Mouse (Mus musculus): ENCODE measurements around the gene Hp. TPM values are rescaled to one million over a fixed set of nuclear protein-coding genes. Genes with fewer than 3 reads are reported as not detected.
A peak's percentile ranks its signal among the peaks of the same experiment; 100 is the strongest.

Hp gene
- polyA plus RNA-seq, 2 experiments: 31.9 to 50.8 TPM

DNA sequence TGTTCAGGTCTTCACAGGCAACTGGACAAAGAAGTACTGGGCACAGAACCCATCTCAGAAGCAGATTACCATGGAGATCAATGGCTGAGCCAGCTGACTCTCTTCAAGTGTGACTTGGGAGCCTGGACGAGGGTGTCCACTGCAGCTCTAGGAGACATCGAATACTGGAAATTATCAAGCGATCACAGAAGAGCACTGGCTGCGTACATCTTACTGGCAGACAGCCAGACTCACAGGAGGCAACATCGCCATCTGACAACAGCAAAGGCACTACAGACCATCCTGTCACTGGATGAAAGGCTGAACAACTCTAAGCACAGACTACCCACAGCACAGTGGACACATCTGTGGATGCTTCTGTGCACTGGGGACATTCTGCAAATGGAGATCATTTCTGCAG, 13.2 kb upstream of the Hp start:
- Histone ChIP-seq H3K4me2 (ENCODE audit: low read depth) (no peak overlapping the region), H3K27me3 (ENCODE audit: control insufficient read depth, insufficient read depth, low read length) (no peaks in the 10 kb centered on the region), H3K9me3 (ENCODE audit: control insufficient read depth, low read length) (no peaks in the 10 kb centered on the region), H3K27ac (no peak overlapping the region), H3K9ac (replicated peaks) (no peak overlapping the region), H3K4me3 (ENCODE audit: insufficient read depth in 1 of 2, low read depth in 2 of 2, low read length in 2 of 2) (no peak overlapping the region), H3K36me3 (replicated peaks; ENCODE audit: control insufficient read depth, insufficient read depth, low read depth) (no peaks in the 10 kb centered on the region), H3K4me1 (replicated peaks; ENCODE audit: control insufficient read depth in 2 of 2, insufficient read depth in 2 of 2, low read length in 1 of 2) (no peaks in the 10 kb centered on the region)
- no peak for ATAC-seq (ENCODE audit: insufficient read depth)
- WGBS (ENCODE audit: insufficient replicate concordance): 70% methylated on average over 5 of the region's 5 CpGs
- TF ChIP-seq CTCF (IDR thresholded peaks at IDR 0.05; ENCODE audit: low read depth): no peak
- no peak for TF ChIP-seq EP300 (IDR thresholded peaks at IDR 0.05; ENCODE audit: low read depth)
- no peak for DNase-seq (ENCODE audit: low read depth in 3 of 3, low spot score in 3 of 3)

DNA sequence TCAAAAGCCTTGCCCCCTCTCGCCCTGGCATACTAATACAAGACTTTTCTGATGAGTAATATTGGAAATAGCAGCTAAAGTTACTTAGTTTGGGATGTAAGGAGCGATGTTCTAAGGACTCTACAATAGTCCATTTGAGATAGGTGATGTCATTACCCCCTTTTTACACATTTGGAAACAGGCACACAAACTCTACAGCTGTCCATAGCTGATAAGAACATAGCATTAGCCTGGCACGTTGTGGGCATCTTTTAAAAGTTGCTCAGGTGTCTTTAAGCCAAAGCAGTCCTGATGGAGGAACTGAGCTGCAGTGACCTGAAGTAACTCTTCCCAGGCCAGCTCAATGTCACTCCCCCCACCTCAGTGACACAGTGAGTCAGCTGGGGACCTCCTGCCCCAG, 12.4 kb upstream of the Hp start:
- no peak for ATAC-seq (ENCODE audit: insufficient read depth)
- Histone ChIP-seq H3K4me3 (ENCODE audit: insufficient read depth in 1 of 2, low read depth in 2 of 2, low read length in 2 of 2) (no peak overlapping the region), H3K9ac (replicated peaks) (no peak overlapping the region), H3K27ac (no peak overlapping the region), H3K4me2 (ENCODE audit: low read depth) (no peak overlapping the region), H3K9me3 (ENCODE audit: control insufficient read depth, low read length) (no peaks in the 10 kb centered on the region), H3K27me3 (ENCODE audit: control insufficient read depth, insufficient read depth, low read length) (no peaks in the 10 kb centered on the region), H3K36me3 (replicated peaks; ENCODE audit: control insufficient read depth, insufficient read depth, low read depth) (no peaks in the 10 kb centered on the region), H3K4me1 (replicated peaks; ENCODE audit: control insufficient read depth in 2 of 2, insufficient read depth in 2 of 2, low read length in 1 of 2) (no peaks in the 10 kb centered on the region)
- TF ChIP-seq EP300 (IDR thresholded peaks at IDR 0.05; ENCODE audit: low read depth): no peak
- no peak for TF ChIP-seq CTCF (IDR thresholded peaks at IDR 0.05; ENCODE audit: low read depth)
- WGBS (ENCODE audit: insufficient replicate concordance): 40% methylated on average over 3 of the region's 3 CpGs
- DNase-seq (ENCODE audit: low read depth in 3 of 3, low spot score in 3 of 3): no peak

DNA sequence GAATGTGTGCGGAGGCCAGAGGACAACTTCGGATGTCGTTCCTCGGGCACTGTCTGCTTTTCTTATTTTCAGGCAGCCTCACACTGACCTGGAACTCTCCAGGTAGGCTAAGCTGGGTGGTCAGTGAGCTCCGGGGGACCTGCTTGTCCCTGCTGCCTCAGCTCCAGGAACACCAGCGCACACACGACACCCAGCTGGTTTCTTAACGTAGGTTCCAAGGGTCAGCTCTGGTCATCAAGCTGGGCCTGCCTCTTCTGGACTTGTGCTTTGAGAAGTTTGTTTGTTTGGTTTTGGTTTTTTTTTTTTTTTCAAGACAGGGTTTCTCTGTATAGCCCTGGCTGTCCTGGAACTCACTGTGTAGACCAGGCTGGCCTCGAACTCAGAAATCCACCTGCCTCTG, 11.9 kb upstream of the Hp start:
- H3K9me3 ChIP-seq (ENCODE audit: control insufficient read depth, low read length): no peaks in the 10 kb centered on the region
- ATAC-seq (ENCODE audit: insufficient read depth) (no peak), DNase-seq (ENCODE audit: low read depth in 3 of 3, low spot score in 3 of 3) (no peak)
- TF ChIP-seq CTCF (IDR thresholded peaks at IDR 0.05; ENCODE audit: low read depth) (no peak), EP300 (IDR thresholded peaks at IDR 0.05; ENCODE audit: low read depth) (no peak)
- H3K27ac ChIP-seq: no peak overlapping the region
- no peaks in the 10 kb centered on the region for H3K4me1 ChIP-seq (replicated peaks; ENCODE audit: control insufficient read depth in 2 of 2, insufficient read depth in 2 of 2, low read length in 1 of 2)
- no peak overlapping the region for H3K4me3 ChIP-seq (ENCODE audit: insufficient read depth in 1 of 2, low read depth in 2 of 2, low read length in 2 of 2)
- no peaks in the 10 kb centered on the region for H3K36me3 ChIP-seq (replicated peaks; ENCODE audit: control insufficient read depth, insufficient read depth, low read depth)
- no peaks in the 10 kb centered on the region for H3K27me3 ChIP-seq (ENCODE audit: control insufficient read depth, insufficient read depth, low read length)
- 77% methylated on average over 9 of the region's 9 CpGs for WGBS (ENCODE audit: insufficient replicate concordance)
- no peak overlapping the region for H3K9ac ChIP-seq (replicated peaks)
- H3K4me2 ChIP-seq (ENCODE audit: low read depth): no peak overlapping the region

DNA sequence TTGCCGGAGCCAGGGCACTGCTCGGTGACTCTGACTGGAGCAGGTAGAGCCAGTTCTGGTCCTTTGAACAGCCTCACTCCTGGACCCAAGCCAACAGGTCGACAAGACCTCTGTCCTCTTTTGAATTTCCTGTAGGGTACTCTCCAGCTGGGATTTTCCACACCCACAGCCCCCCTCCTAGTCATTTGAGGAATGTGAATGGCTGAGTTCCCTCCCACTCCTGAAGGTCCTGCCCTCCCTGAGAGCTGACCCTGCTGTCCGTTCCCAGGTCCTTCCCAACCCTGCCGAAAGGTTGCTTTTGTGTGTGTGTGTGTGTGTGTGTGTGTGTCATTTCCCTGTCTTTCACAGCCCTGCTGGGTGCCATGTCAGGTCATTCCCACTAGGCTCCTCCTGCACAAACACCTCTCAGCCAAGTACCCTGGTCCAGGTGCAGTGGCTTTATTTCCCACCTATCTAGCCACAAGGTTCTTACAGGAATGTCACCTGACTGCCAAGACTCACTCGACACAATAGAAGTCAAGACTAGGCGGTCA, 8.1 kb upstream of the Hp start:
- no peaks in the 10 kb centered on the region for H3K27me3 ChIP-seq (ENCODE audit: control insufficient read depth, insufficient read depth, low read length)
- H3K9me3 ChIP-seq (ENCODE audit: control insufficient read depth, low read length): no peaks in the 10 kb centered on the region
- no peak overlapping the region for H3K4me2 ChIP-seq (ENCODE audit: low read depth)
- TF ChIP-seq CTCF (IDR thresholded peaks at IDR 0.05; ENCODE audit: low read depth) (no peak), EP300 (IDR thresholded peaks at IDR 0.05; ENCODE audit: low read depth) (no peak)
- DNase-seq (ENCODE audit: low read depth in 3 of 3, low spot score in 3 of 3) (no peak), ATAC-seq (ENCODE audit: insufficient read depth) (peak; percentile 50; the same call in 1 of the 2 replicates)
- no peak overlapping the region for H3K9ac ChIP-seq (replicated peaks)
- no peak overlapping the region for H3K4me3 ChIP-seq (ENCODE audit: insufficient read depth in 1 of 2, low read depth in 2 of 2, low read length in 2 of 2)
- no peak overlapping the region for H3K27ac ChIP-seq
- WGBS (ENCODE audit: insufficient replicate concordance): 48% methylated on average over 7 of the region's 7 CpGs
- peaks cover 0 to 4% of the 10 kb centered on the region in 2 experiments; a peak in 2 of 4 replicates for H3K4me1 ChIP-seq (replicated peaks; ENCODE audit: control insufficient read depth in 2 of 2, insufficient read depth in 2 of 2, low read length in 1 of 2)
- H3K36me3 ChIP-seq (replicated peaks; ENCODE audit: control insufficient read depth, insufficient read depth, low read depth): no peaks in the 10 kb centered on the region

- Histone ChIP-seq H3K4me2 (ENCODE audit: low read depth) (no peak overlapping the region), H3K36me3 (replicated peaks; ENCODE audit: control insufficient read depth, insufficient read depth, low read depth) (no peaks in the 10 kb centered on the region), H3K9ac (replicated peaks) (no peak overlapping the region), H3K4me1 (replicated peaks; ENCODE audit: control insufficient read depth in 2 of 2, insufficient read depth in 2 of 2, low read length in 1 of 2) (peaks cover 0 to 4% of the 10 kb centered on the region in 2 experiments; a peak in 2 of 4 replicates), H3K27ac (no peak overlapping the region), H3K27me3 (ENCODE audit: control insufficient read depth, insufficient read depth, low read length) (no peaks in the 10 kb centered on the region), H3K4me3 (ENCODE audit: insufficient read depth in 1 of 2, low read depth in 2 of 2, low read length in 2 of 2) (no peak overlapping the region), H3K9me3 (ENCODE audit: control insufficient read depth, low read length) (no peaks in the 10 kb centered on the region)
- ATAC-seq (ENCODE audit: insufficient read depth): no peak
- TF ChIP-seq CTCF (IDR thresholded peaks at IDR 0.05; ENCODE audit: low read depth) (no peak), EP300 (IDR thresholded peaks at IDR 0.05; ENCODE audit: low read depth) (no peak)
- DNase-seq (ENCODE audit: low read depth in 3 of 3, low spot score in 3 of 3): no peak
Observed at GRCm38 (mm10) chr8:109585652-109586051, 6.7 kb upstream of the Hp start.
